Mouse (Mus musculus): ENCODE data around the gene Lin28b.
A peak's percentile ranks its signal among the peaks of the same experiment; 100 is the strongest.

- TF ChIP-seq EP300 (optimal IDR thresholded peaks at IDR 0.05) (no peak), CTCF (IDR thresholded peaks at IDR 0.05; ENCODE audit: low read depth) (peak; percentile 93)
These were observed 113.1 kb downstream of the Lin28b start for GRCm38 (mm10) chr10:45372994-45373692.

Measured in stomach, postnatal 0 days (tissue).